Mouse (Mus musculus): ENCODE results near the gene Ssbp4. TPM values are rescaled to one million over a fixed set of nuclear protein-coding genes. Genes with fewer than 3 reads are reported as not detected.

Ssbp4 gene
- polyA plus RNA-seq, 1 experiment = 50.7 TPM

- Histone ChIP-seq H3K4me3 (ENCODE audit: insufficient read depth, low read length) (no peak overlapping the region), H3K4me1 (ENCODE audit: control insufficient read depth, insufficient read depth, low read length) (peaks cover 3% of the 10 kb centered on the region; the same call in 1 of the 2 replicates), H3K27ac (ENCODE audit: insufficient read depth, low read length) (no peak overlapping the region)
- TF ChIP-seq CTCF (IDR thresholded peaks at IDR 0.05; ENCODE audit: borderline replicate concordance, insufficient read depth, low read length) (no peak), POLR2A (IDR thresholded peaks at IDR 0.05; ENCODE audit: low read depth, low read length) (no peak)
Measured at GRCm38 (mm10) chr8:70648164-70648442, 39.4 kb upstream of the Ssbp4 start.

- H3K4me3 ChIP-seq (ENCODE audit: insufficient read depth, low read length) = no peak overlapping the region
- TF ChIP-seq CTCF (IDR thresholded peaks at IDR 0.05; ENCODE audit: borderline replicate concordance, insufficient read depth, low read length) (no peak), POLR2A (IDR thresholded peaks at IDR 0.05; ENCODE audit: low read depth, low read length) (no peak)
- no peak overlapping the region for H3K27ac ChIP-seq (ENCODE audit: insufficient read depth, low read length)
- peaks cover 6% of the 10 kb centered on the region; the same call in 1 of the 2 replicates for H3K4me1 ChIP-seq (ENCODE audit: control insufficient read depth, insufficient read depth, low read length)
Measured at GRCm38 (mm10) chr8:70647343-70648163, 38.9 kb upstream of the Ssbp4 start.

GRCm38 (mm10) chr8:70646775-70647174 lies 38.1 kb upstream of the Ssbp4 start:
- H3K27ac ChIP-seq (ENCODE audit: insufficient read depth, low read length) = no peak overlapping the region
- TF ChIP-seq CTCF (IDR thresholded peaks at IDR 0.05; ENCODE audit: borderline replicate concordance, insufficient read depth, low read length) (no peak), POLR2A (IDR thresholded peaks at IDR 0.05; ENCODE audit: low read depth, low read length) (no peak)
- H3K4me1 ChIP-seq (ENCODE audit: control insufficient read depth, insufficient read depth, low read length) = peaks cover 6% of the 10 kb centered on the region; the same call in 1 of the 2 replicates
- no peak overlapping the region for H3K4me3 ChIP-seq (ENCODE audit: insufficient read depth, low read length)

- TF ChIP-seq POLR2A (IDR thresholded peaks at IDR 0.05; ENCODE audit: low read depth, low read length) (no peak), CTCF (IDR thresholded peaks at IDR 0.05; ENCODE audit: borderline replicate concordance, insufficient read depth, low read length) (no peak)
- no peak overlapping the region for H3K4me3 ChIP-seq (ENCODE audit: insufficient read depth, low read length)
- H3K27ac ChIP-seq (ENCODE audit: insufficient read depth, low read length) = no peak overlapping the region
- H3K4me1 ChIP-seq (ENCODE audit: control insufficient read depth, insufficient read depth, low read length) = peaks cover 6% of the 10 kb centered on the region; the same call in 1 of the 2 replicates
Measured at GRCm38 (mm10) chr8:70646369-70646768, 37.7 kb upstream of the Ssbp4 start.

GRCm38 (mm10) chr8:70645501-70646224 lies 37.0 kb upstream of the Ssbp4 start:
- Histone ChIP-seq H3K27ac (ENCODE audit: insufficient read depth, low read length) (no peak overlapping the region), H3K4me3 (ENCODE audit: insufficient read depth, low read length) (no peak overlapping the region), H3K4me1 (ENCODE audit: control insufficient read depth, insufficient read depth, low read length) (peaks cover 6% of the 10 kb centered on the region; the same call in 1 of the 2 replicates)
- no peak for TF ChIP-seq CTCF (IDR thresholded peaks at IDR 0.05; ENCODE audit: borderline replicate concordance, insufficient read depth, low read length)
- TF ChIP-seq POLR2A (IDR thresholded peaks at IDR 0.05; ENCODE audit: low read depth, low read length) = no peak

GRCm38 (mm10) chr8:70644065-70644464 lies 35.4 kb upstream of the Ssbp4 start:
- peaks cover 6% of the 10 kb centered on the region; the same call in 1 of the 2 replicates for H3K4me1 ChIP-seq (ENCODE audit: control insufficient read depth, insufficient read depth, low read length)
- TF ChIP-seq CTCF (IDR thresholded peaks at IDR 0.05; ENCODE audit: borderline replicate concordance, insufficient read depth, low read length) = no peak
- no peak overlapping the region for H3K4me3 ChIP-seq (ENCODE audit: insufficient read depth, low read length)
- no peak overlapping the region for H3K27ac ChIP-seq (ENCODE audit: insufficient read depth, low read length)

GRCm38 (mm10) chr8:70643019-70643418 lies 34.3 kb upstream of the Ssbp4 start:
- TF ChIP-seq POLR2A (IDR thresholded peaks at IDR 0.05; ENCODE audit: low read depth, low read length) (no peak), CTCF (IDR thresholded peaks at IDR 0.05; ENCODE audit: borderline replicate concordance, insufficient read depth, low read length) (no peak)
- no peak overlapping the region for H3K27ac ChIP-seq (ENCODE audit: insufficient read depth, low read length)
- no peak overlapping the region for H3K4me3 ChIP-seq (ENCODE audit: insufficient read depth, low read length)
- peaks cover 6% of the 10 kb centered on the region; the same call in 1 of the 2 replicates for H3K4me1 ChIP-seq (ENCODE audit: control insufficient read depth, insufficient read depth, low read length)

GRCm38 (mm10) chr8:70638752-70639151 lies 30.1 kb upstream of the Ssbp4 start:
- Histone ChIP-seq H3K27ac (ENCODE audit: insufficient read depth, low read length) (no peak overlapping the region), H3K4me1 (ENCODE audit: control insufficient read depth, insufficient read depth, low read length) (peaks cover 12% of the 10 kb centered on the region), H3K4me3 (ENCODE audit: insufficient read depth, low read length) (no peak overlapping the region)
- TF ChIP-seq CTCF (IDR thresholded peaks at IDR 0.05; ENCODE audit: borderline replicate concordance, insufficient read depth, low read length) = no peak
- TF ChIP-seq POLR2A (IDR thresholded peaks at IDR 0.05; ENCODE audit: low read depth, low read length) = no peak

GRCm38 (mm10) chr8:70636838-70637237 lies 28.2 kb upstream of the Ssbp4 start:
- TF ChIP-seq CTCF (IDR thresholded peaks at IDR 0.05; ENCODE audit: borderline replicate concordance, insufficient read depth, low read length) (no peak), POLR2A (IDR thresholded peaks at IDR 0.05; ENCODE audit: low read depth, low read length) (no peak)
- Histone ChIP-seq H3K27ac (ENCODE audit: insufficient read depth, low read length) (no peak overlapping the region), H3K4me1 (ENCODE audit: control insufficient read depth, insufficient read depth, low read length) (peaks cover 9% of the 10 kb centered on the region), H3K4me3 (ENCODE audit: insufficient read depth, low read length) (no peak overlapping the region)

- Histone ChIP-seq H3K27ac (ENCODE audit: insufficient read depth, low read length) (no peak overlapping the region), H3K4me1 (ENCODE audit: control insufficient read depth, insufficient read depth, low read length) (peaks cover 9% of the 10 kb centered on the region), H3K4me3 (ENCODE audit: insufficient read depth, low read length) (no peak overlapping the region)
- TF ChIP-seq CTCF (IDR thresholded peaks at IDR 0.05; ENCODE audit: borderline replicate concordance, insufficient read depth, low read length) = no peak
- no peak for TF ChIP-seq POLR2A (IDR thresholded peaks at IDR 0.05; ENCODE audit: low read depth, low read length)
Measured at GRCm38 (mm10) chr8:70635527-70635926, 26.9 kb upstream of the Ssbp4 start.
